Mouse (Mus musculus) lung, postnatal 0 days (tissue): ENCODE data around the gene Ythdf1. TPM values are rescaled to one million over a fixed set of nuclear protein-coding genes. Genes with fewer than 3 reads are reported as not detected.

Experiments used
- ATAC-seq: fragments of 200-750 bp; cut with Nextera tagmentation; 2 replicates; pipeline ENCODE4 v1.8.0; 2017; ENCODE audit warnings: moderate library complexity
- DNase-seq: peaks from one replicate; pipeline ENCODE4 v3.0.0-alpha.2; 2016; ENCODE audit warnings: low spot score
- H3K27ac ChIP-seq: fragments of 300-500 bp; sonication (generic); 2 replicates; pipeline ENCODE4 v1.5.1; 2014; ENCODE audit warnings: antibody characterized with exemption, mild to moderate bottlenecking, low read length, mixed read lengths
- H3K27me3 ChIP-seq: fragments of 300-500 bp; sonication (generic); replicated peaks from 2 replicates; pipeline ENCODE4 v1.6.1; 2014; ENCODE audit warnings: low read length, mixed read lengths; ENCODE audit not compliant: insufficient read depth
- H3K36me3 ChIP-seq: fragments of 300-500 bp; sonication (generic); 2 replicates; pipeline ENCODE4 v1.6.1; 2014; ENCODE audit warnings: low read length, mixed read lengths; ENCODE audit not compliant: insufficient read depth
- H3K4me1 ChIP-seq: fragments of 300-500 bp; sonication (generic); 2 replicates; pipeline ENCODE4 v1.6.1; 2014; ENCODE audit warnings: antibody characterized with exemption, low read depth, low read length, mixed read lengths; ENCODE audit not compliant: insufficient read depth
- H3K4me2 ChIP-seq: fragments of 300-500 bp; sonication (generic); replicated peaks from 2 replicates; pipeline ENCODE4 v1.6.1; 2014; ENCODE audit warnings: low read depth, mild to moderate bottlenecking, low read length, moderate library complexity, mixed read lengths
- H3K4me3 ChIP-seq: fragments of 300-500 bp; sonication (generic); 2 replicates; pipeline ENCODE4 v1.5.1; 2014; ENCODE audit warnings: low read depth, low read length
- H3K9ac ChIP-seq: fragments of 300-500 bp; sonication (generic); replicated peaks from 2 replicates; pipeline ENCODE4 v1.6.1; 2014; ENCODE audit warnings: low read depth, mild to moderate bottlenecking
- H3K9me3 ChIP-seq: fragments of 300-500 bp; sonication (generic); 2 replicates; pipeline ENCODE4 v1.6.1; 2016; ENCODE audit warnings: low read length, mixed read lengths
- CTCF ChIP-seq: IDR thresholded peaks from 2 replicates; pipeline ENCODE4 v1.5.1; 2016; ENCODE audit warnings: antibody characterized with exemption, mild to moderate bottlenecking
- EP300 ChIP-seq: IDR thresholded peaks from 2 replicates; pipeline ENCODE4 v1.6.1; 2016; ENCODE audit warnings: antibody characterized with exemption, mild to moderate bottlenecking, control low read depth
- WGBS: fragments of 180-500 bp; shearing (Covaris S2); extraction: QIAGEN DNeasy Blood & Tissue Kit; methylation state at CpG from one replicate; pipeline ENCODE4 v1.1.7; 2014; 5-methylcytosine and 5-hydroxymethylcytosine counted together
- polyA plus RNA-seq: library from polyadenylated mRNA; unstranded; fragments of >200 nt; fragmentation: Nextera tagmentation; extraction: Ambion mirVana; gene quantifications from 2 replicates; pipeline ENCODE4 v1.2.1, GENCODE M21; 2015

Gene Ythdf1
- polyA plus RNA-seq, 1 experiment from 2014 or later, result 40.3 TPM

GRCm38 (mm10) chr2:180890422-180891074 is 30.2 kb downstream of the Ythdf1 start:
- Histone ChIP-seq H3K4me3 (no peak overlapping the region), H3K4me1 (peaks cover 10% of the 10 kb centered on the region; the same call in 1 of the 2 replicates), H3K27me3 (peaks cover 65% of the 10 kb centered on the region), H3K36me3 (no peaks in the 10 kb centered on the region), H3K9ac (no peak overlapping the region), H3K9me3 (no peaks in the 10 kb centered on the region), H3K4me2 (no peak overlapping the region), H3K27ac (no peak overlapping the region)
- ATAC-seq, result no peak
- WGBS, result 2% methylated on average over 25 of the region's 29 CpGs
- TF ChIP-seq CTCF (no peak), EP300 (no peak)
- DNase-seq, result no peak

DNA sequence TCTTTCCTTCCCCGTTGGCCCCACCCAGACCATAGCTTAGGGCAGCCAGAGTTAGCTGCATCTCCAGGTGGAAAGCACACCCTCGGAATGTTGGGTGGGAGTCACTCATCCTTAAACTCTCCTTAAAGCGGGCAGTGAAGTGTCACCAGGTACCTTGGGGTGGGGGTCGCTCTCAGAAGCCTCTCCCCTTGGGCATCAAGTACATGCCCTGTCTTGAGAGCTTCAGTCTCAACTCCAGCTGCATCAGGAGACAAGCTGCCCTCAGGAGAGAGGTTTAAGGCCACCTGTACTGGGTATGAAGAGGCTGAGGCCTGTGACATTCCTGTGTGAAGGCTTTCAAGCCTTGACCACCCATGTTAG is 30.8 kb downstream of the Ythdf1 start:
- DNase-seq (no peak), ATAC-seq (no peak)
- peaks cover 10% of the 10 kb centered on the region; the same call in 1 of the 2 replicates for H3K4me1 ChIP-seq
- peaks cover 59% of the 10 kb centered on the region for H3K27me3 ChIP-seq
- no peaks in the 10 kb centered on the region for H3K9me3 ChIP-seq
- H3K27ac ChIP-seq, result no peak overlapping the region
- TF ChIP-seq CTCF, result no peak
- no peak for TF ChIP-seq EP300
- H3K4me3 ChIP-seq, result no peak overlapping the region
- no peaks in the 10 kb centered on the region for H3K36me3 ChIP-seq
- 18% methylated on average over 4 of the region's 4 CpGs for WGBS
- no peak overlapping the region for H3K9ac ChIP-seq
- no peak overlapping the region for H3K4me2 ChIP-seq

GRCm38 (mm10) chr2:180889271-180889920 is 31.4 kb downstream of the Ythdf1 start:
- no peak overlapping the region for H3K9ac ChIP-seq
- 15% methylated on average over 17 of the region's 19 CpGs for WGBS
- no peak for TF ChIP-seq CTCF
- TF ChIP-seq EP300, result no peak

DNA sequence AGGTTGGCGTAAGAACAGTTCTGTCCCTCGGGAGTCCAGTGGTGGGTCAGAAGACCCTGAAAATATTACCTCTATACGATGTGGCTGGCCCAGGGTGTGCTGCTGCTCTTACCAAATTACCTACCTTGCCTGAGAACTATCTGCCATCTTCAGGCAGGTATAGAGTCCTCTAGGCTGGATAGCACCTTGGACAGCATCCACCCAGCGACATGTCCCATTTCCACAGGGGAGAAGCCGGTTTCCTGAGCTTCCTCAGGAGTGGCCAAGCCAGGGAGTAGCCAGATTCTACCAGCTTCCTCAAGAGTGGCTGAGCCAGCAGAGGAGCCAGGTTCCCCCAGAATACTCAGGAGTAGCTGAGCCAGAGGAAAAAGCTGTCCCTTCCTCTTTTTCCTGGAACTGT is 35.5 kb downstream of the Ythdf1 start:
- no peak for DNase-seq
- Histone ChIP-seq H3K27ac (no peak overlapping the region), H3K4me2 (no peak overlapping the region), H3K9ac (no peak overlapping the region), H3K9me3 (no peaks in the 10 kb centered on the region), H3K4me3 (no peak overlapping the region), H3K27me3 (peaks cover 13% of the 10 kb centered on the region; the same call in 1 of the 2 replicates), H3K36me3 (no peaks in the 10 kb centered on the region), H3K4me1 (no peaks in the 10 kb centered on the region)
- no peak for ATAC-seq
- WGBS, result 54% methylated on average over 5 of the region's 5 CpGs
- TF ChIP-seq EP300, result no peak
- TF ChIP-seq CTCF, result no peak

More at GRCm38 (mm10) chr2:180889271-180889920, 31.4 kb downstream of the Ythdf1 start:
- Histone ChIP-seq H3K4me2 (no peak overlapping the region), H3K27me3 (peaks cover 54% of the 10 kb centered on the region), H3K36me3 (no peaks in the 10 kb centered on the region), H3K4me3 (no peak overlapping the region), H3K27ac (no peak overlapping the region), H3K9me3 (no peaks in the 10 kb centered on the region), H3K4me1 (peaks cover 10% of the 10 kb centered on the region; the same call in 1 of the 2 replicates)
- no peak for ATAC-seq
- DNase-seq, result no peak

DNA sequence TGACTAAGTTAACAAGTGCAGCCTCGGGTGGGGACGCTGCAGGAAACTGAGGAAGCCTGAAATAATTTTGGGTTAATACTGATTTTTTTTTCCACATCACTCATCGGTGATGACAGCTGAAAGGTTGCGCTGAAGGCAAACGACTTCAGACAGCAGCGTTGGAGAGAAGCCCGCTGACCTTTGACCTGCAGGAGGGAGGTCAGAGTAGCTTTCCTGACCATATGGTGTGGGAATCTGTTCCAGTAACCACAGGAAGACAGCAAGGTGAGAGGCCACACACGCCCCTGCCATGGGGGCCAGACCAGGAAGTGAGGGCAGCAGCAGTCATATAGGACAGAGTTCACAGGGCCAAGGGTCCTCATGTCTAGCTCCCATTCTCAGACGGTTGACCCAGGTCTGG is 39.5 kb downstream of the Ythdf1 start:
- Histone ChIP-seq H3K36me3 (no peaks in the 10 kb centered on the region), H3K9ac (no peak overlapping the region), H3K27me3 (no peaks in the 10 kb centered on the region), H3K4me2 (no peak overlapping the region), H3K4me3 (no peak overlapping the region), H3K4me1 (no peaks in the 10 kb centered on the region), H3K27ac (no peak overlapping the region), H3K9me3 (no peaks in the 10 kb centered on the region)
- DNase-seq (no peak), ATAC-seq (no peak)
- TF ChIP-seq CTCF, result no peak
- no peak for TF ChIP-seq EP300
- 43% methylated on average over 9 of the region's 9 CpGs for WGBS

- Histone ChIP-seq H3K4me1 (no peaks in the 10 kb centered on the region), H3K4me3 (no peak overlapping the region), H3K27me3 (no peaks in the 10 kb centered on the region), H3K36me3 (no peaks in the 10 kb centered on the region), H3K27ac (no peak overlapping the region), H3K4me2 (no peak overlapping the region), H3K9ac (no peak overlapping the region), H3K9me3 (no peaks in the 10 kb centered on the region)
- TF ChIP-seq CTCF (no peak), EP300 (no peak)
- WGBS, result 50% methylated on average over 7 of the region's 7 CpGs
- no peak for ATAC-seq
- DNase-seq, result no peak
Measured at GRCm38 (mm10) chr2:180879365-180880067, 41.2 kb downstream of the Ythdf1 start.
